Mouse (Mus musculus) fat pad, adult 2 months (tissue): ENCODE data around the gene Nt5c1b.

ENCODE experiments used
- DNase-seq: peaks from one replicate; pipeline ENCODE4 v3.0.0-alpha.2; 2011; ENCODE audit warnings: low read depth, low spot score; ENCODE audit errors: extremely low read depth

Nt5c1b gene

DNA sequence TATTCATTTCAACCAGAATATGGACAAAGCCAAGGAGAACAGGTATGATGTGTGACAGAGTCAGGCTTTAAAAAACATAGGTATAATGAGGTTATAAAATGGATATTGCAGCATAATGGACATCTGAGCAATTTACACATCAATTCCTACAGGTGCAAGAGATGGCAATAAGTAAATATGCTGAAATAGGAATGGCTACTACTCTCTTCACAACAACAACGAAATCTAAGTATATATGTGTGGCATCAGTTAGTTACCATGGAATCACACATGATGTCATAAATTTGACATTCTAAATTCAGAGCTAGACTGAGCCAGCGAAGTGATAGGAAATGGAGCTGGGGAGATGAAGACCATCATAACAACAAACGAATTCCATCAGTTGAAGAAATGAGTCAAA, at the start of gene Nt5c1b:
Gene Nt5c1b, plus strand, starts transcription at position 301 of the 400 bp plus-strand sequence.
- DNase-seq: no peak

DNA sequence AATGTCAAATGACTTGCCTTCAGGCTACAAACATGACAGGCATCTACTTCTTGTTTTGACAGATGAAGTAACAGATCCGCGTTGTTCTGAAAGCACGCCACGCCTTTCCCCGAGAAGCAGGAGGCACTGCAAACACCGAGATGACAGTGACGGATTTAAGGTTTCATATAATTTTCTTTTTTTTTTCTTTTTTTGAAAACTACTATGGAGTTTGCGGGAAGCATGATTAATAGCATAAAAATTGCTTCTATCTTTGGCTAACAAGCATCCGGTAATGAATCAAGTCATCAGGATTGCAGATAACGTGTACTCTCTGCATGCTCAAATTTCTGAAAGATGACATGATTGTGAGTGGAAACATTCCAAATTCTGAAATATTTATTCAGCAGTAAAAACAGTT, 42.1 kb upstream of the Nt5c1b start:
- no peak for DNase-seq

DNA sequence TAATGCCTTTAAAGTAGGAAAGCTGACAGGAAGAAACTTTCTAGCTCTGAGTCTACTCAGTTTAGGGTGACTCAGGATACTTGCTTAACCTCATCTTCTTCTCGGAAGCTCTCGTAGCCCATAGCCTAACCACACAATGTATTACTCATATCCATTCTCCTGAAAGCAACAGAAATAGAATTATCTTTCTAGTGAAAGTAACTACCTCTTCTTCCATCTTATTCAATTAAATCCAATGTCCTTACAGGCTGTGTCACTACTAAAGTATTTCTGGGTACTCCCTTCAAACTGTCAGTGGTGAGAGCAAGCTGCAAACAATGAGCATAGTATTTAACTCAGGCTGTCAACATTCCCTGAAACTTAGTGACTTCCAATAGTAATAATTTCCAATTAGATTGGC, 40.3 kb upstream of the Nt5c1b start:
- no peak for DNase-seq

GRCm38 (mm10) chr12:10340604-10341003, 29.2 kb upstream of the Nt5c1b start:
- no peak for DNase-seq

DNA sequence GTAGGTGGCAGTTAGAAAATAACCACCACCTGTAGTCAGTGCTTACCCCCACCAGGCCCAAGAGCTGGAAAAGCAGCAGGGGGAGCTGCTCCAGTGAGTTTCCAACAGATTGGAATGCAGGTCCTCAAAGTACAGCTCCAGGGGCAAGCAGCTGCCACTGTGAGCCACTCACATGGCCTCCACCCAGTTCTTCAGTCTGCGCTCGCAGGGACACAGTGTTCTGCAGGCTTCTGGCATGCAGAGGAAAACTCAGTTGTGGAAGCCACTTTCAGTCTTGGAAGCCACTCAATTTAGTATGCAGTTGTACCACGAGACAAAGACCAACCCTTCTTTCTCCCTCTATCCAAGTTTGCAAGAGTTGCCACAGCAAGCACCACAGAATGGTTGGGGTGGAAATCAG, 19.1 kb upstream of the Nt5c1b start:
- DNase-seq: no peak

DNA sequence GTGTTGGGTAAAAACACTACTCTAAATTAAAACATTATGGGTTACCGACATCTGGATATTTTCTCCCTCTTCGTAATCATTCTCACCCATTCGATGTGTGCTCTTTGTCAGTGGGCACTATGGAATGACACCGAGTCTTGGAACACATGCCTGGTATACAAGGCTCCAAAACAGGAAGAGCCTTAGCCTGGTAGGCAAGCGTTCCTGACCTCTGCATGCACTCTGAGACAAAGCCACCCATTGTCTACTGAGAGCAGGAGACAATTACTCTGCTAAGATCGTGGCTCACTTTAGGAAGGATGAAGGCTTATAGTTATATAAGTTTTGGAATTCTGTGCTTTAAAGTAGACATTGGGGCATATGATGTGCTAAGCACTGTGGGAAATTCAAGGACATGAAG, 12.0 kb upstream of the Nt5c1b start:
- no peak for DNase-seq

- peak; percentile 28 for DNase-seq
Observed at GRCm38 (mm10) chr12:10390671-10391441, 21.1 kb downstream of the Nt5c1b start, which contains the start of gene Rdh14. TSS of gene Rdh14 (plus strand) at chr12:10390772.

DNA sequence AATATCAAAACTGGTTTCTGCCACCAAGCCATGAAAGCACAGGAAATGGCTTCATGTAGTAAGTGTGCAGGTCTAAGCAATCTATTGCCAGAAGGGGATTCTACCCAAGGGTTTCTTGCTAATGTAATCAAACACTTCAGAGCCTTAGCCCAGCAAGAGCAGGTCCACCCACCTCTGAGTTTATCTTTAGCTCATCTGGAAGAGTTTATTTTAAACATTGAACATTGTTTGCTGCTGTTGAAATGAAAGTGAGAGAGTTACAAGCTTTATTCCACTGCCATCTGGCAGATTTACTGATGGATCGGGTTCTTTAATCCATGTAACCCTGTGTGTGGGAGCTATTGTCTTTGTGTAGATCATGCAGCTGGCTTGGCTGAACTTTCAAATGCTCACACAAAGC, 31.0 kb downstream of the Nt5c1b start:
- DNase-seq: no peak

GRCm38 (mm10) chr12:10402421-10403115, 32.8 kb downstream of the Nt5c1b start:
- no peak for DNase-seq

DNA sequence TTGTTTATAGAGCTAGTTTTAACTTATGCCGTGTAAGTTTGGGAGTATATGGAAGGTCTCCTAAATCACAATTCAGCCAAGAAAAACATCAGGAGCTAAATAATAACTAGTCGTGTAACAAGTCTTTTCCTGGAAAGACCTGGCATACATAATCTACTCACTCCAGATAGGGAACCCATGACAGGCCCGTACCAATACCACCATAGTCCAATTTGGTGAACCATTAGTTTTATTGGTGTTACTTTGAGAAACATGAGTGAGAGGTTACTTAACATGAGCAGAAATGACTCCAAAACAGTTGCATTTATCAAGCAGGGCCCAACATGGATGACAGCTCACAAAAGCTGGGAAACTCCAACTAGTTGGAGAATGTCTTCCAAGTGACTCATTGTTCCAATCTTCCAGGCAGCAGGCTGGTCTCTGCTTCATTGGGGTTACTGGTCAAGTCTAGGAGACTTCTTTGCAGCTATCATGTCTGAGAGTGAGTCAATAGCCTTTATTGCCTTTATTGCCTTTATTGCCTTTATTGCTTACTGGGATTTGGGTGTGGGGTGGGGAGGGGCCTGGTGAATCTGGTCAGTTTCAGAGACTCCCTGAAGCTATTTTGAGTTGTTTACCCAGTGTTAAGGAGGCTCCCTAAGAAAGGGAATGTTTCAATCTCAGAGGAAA, 40.9 kb downstream of the Nt5c1b start:
- DNase-seq: no peak

DNA sequence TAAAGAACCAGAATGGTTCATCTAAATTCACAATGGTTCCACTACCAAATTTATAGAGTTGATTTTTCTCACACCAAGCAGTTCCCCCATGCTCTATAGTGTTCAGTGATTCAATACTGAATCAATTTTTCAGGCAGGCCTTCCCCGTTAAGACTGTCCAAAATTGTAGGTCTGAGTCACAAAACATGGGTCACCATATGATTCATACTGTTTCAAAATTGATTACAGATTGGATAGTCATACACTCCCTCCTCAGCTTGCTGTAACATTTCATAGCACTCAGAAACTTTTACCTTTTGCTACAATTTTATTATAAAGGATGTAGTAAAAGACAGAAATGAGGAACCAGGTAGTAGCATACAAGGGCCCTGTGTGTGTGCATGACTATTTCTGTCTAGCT, 41.7 kb downstream of the Nt5c1b start:
- DNase-seq: no peak

DNA sequence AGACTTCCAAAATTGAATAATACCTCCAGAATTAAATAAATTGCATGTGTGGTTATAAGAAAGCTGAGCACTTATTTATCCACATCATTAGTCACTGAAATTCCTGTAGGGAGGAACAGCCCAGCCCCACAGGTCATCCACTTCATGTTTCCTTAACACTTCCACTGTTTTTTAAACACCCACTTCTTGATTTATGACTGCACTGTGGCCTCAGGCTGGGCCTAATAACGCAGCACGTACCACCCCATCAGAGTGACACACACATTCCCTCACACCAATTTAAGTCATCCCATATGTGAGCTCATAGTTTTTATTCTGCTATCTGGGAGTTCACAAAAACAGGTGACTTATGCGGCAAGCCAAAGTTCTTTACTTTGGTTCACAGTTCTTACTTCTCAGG, 52.6 kb downstream of the Nt5c1b start:
- no peak for DNase-seq

- no peak for DNase-seq
Observed at GRCm38 (mm10) chr12:10425982-10426863, 56.5 kb downstream of the Nt5c1b start.

DNA sequence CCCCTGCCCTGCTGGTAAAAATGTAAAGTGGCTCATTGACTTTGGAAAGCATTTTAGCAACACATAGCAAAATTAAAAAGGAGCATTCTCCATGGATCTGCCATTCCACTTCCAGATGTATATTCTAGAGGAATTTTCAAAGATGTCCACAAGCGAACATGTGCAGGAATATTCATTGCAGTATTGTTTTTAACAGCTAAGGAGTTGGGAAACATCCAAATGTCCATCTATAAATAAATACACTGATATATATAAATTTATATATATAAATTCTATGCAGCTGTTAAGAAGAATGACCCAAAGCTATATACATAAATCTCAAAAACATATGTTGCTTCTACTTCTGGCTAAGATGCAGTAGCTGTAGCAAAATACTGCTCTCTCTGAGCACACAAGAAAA, 61.2 kb downstream of the Nt5c1b start:
- no peak for DNase-seq

DNA sequence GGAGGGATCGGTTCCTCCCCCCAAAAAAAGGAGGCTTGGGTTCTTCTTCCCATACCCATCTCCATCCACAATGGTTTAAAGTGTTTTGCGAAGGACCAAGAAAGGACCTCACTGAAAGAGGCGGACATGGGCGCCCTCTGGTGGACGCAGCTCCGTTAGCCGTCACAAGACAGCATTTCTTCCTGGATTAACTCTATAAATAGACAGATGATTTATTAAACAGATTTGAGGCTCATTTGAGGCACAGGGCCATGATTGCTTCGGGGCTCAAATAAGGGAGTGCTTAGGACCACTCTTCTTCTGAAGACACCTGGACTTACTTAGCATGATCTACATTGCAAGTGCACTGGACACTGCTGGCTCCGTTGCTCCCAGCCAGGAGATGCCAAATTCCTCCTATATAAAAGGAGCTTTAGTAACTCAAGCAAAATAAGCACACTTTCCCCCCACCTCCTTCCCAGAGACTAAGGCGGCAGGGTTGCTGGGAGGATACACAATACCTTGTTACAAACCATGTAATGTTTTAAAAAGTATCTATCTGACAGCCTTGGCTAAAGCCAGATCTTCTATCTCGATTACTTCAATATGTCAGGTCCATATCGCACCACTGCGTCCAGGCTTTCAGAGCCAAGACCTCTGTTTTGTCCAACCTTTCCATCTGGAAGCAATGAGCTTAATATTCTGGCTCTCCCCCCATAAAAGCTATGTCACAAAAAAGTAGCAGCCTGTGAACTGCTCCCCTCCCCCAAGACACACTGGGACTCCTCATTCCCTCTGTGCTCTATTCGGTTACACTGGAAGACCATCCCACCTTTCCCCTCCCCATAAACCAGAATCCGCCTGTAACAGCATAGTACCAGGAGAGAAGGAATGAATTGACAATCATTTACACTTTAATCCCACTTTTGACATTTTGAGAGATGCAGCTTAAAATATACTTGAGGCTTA, 68.6 kb downstream of the Nt5c1b start:
- DNase-seq: no peak
